Mouse (Mus musculus) bone marrow, adult 2 months (tissue): ENCODE measurements at regions not wholly inside any gene's neighbourhood (a gene's known extent, or its start where the extent isn't known, plus 50 kb on each side); places are given as distances from the start of the nearest gene placed in this dataset.

Experiments
- H3K27ac ChIP-seq: fragments of 200-500 bp; 2 replicates; pipeline ENCODE4 v1.5.1; 2012; ENCODE audit warnings: low read depth, mild to moderate bottlenecking, control low read depth, inconsistent platforms, low read length; ENCODE audit not compliant: control insufficient read depth, poor library complexity, insufficient read depth
- H3K4me1 ChIP-seq: fragments of 200-500 bp; 2 replicates; pipeline ENCODE4 v1.6.1; 2011; ENCODE audit warnings: low read length; ENCODE audit not compliant: control insufficient read depth, insufficient read depth
- H3K4me3 ChIP-seq: fragments of 200-500 bp; replicated peaks from 2 replicates; pipeline ENCODE3; 2011; ENCODE audit warnings: mild to moderate bottlenecking, low read depth, low read length, control low read depth; ENCODE audit not compliant: control insufficient read depth
- CTCF ChIP-seq: fragments of 200-500 bp; IDR thresholded peaks from 2 replicates; pipeline ENCODE4 v1.5.1; 2011; ENCODE audit warnings: low read length, control low read depth; ENCODE audit not compliant: control insufficient read depth, insufficient read depth
- POLR2A ChIP-seq: fragments of 200-500 bp; IDR thresholded peaks from 2 replicates; pipeline ENCODE4 v1.6.1; 2011; ENCODE audit warnings: low read depth, mild to moderate bottlenecking, control low read depth, low read length, borderline replicate concordance; ENCODE audit not compliant: control insufficient read depth
- whole genome bisulfite sequencing: fragments of 180-500 bp; shearing (Covaris S2); methylation state at CpG from one replicate; pipeline ENCODE4 v1.1.7; 2018; 5-methylcytosine and 5-hydroxymethylcytosine counted together

DNA sequence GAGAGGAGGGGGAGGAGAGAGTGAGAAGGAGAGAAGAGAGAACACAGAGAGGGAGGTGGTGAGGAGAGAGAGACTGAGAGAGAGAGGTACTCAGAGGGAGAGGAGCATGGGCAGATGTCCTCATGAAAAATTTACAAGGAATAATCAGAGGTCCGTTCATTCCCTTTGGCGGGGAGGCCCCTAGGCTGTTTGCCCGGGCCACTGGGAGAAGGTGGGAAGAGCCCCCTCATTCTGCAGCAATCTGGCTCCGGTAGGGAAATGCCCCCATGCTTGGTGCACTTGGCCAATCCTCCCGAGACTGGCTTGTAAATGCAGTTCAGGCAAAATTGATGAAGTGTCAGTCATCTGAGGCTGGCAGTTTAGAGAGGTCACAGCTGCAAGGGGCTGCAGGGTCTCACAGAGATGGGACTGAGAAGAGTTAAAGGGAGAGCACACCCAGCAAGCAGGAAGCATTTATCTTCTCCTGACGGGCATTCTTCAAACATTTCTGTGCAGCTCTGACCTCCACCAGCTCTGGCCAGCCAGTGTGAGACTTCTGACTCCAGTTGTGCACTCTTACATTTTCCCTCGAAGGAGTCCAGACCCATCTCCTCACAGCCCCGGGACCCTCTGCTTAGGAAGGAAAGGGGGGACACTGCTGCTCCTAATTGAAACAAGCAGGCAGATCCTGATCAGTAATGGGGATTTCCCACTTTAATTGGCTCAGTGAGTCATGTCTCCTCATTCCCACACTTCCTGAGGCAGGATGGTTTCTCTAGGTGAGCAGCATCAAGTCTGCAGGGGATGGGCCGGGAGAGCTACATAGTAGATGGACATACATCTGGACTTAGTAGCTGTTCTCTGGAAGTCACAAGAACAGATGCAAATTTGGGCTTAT is 65.5 kb downstream of the Cmpk2 start:
- Histone ChIP-seq H3K4me1 (no peaks in the 10 kb centered on the region), H3K4me3 (no peak overlapping the region), H3K27ac (no peak overlapping the region)
- TF ChIP-seq POLR2A (no peak), CTCF (no peak)
- 48% methylated on average over 9 of the region's 9 CpGs for WGBS

DNA sequence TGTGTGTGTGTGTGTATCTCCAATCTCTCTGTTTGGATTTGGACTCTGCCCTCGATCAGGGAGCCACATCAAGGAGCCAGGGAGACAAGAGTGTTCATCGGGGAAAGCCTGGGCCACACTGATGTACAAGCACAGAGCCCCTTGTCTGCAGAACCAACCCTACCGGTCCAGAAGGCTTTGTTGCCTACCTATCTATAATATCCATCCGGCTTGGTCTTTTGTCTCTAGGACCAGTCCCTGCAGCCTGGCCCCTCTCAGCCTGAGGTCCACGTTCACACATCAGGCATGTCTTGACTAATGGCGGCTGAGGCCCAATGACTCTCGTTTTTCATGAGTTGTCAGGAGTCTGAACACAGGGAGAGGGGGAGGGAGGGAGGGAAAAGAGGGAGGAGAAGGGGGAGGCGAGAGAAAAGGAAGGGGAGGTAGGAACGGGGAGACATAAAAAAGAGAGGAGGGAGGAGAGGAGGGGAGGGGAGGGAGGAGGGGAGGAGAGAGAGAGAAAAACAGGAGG is 64.7 kb downstream of the Cmpk2 start:
- 59% methylated on average over 9 of the region's 9 CpGs for WGBS
- TF ChIP-seq POLR2A (no peak), CTCF (no peak)
- no peak overlapping the region for H3K4me3 ChIP-seq
- H3K4me1 ChIP-seq: no peaks in the 10 kb centered on the region
- no peak overlapping the region for H3K27ac ChIP-seq

DNA sequence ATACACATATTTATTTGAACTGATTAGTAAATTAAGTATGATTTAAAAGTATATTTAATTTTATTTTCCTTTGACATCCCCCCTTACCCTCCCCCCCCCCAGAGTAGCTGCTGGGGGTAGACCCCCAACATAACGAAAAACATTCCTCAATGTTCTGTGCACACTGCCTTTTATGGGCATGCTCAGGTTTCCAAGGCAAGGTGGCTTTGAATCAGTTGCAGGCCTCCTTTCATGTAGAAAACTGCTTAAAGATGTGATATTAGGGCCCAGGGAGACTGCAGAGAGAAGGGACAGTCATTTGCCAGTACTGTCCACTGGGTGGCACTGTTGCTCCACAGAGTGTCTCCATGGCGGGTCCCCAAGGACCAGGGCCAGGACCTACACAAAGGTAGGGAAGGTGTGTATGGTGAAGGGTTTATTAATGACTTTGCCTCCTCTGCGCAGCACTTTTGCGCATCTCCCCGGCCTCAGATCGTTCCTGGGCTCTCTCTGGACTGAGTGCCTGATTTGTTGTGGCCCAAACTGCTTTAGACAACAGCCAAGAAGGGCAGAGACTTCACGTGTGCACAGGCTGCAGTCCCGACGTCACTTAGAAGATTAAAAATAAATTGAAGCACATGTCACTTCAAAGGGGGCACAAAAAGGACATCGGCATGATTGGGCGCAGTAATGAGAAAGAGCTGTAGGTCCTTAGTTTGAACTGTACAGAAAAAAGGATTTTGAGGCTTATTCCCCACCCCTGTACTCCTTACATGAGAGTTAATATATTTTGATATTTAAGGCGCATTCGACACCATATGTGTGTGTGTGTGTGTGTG is 64.0 kb downstream of the Cmpk2 start:
- TF ChIP-seq CTCF: peak; percentile 85
- no peak for TF ChIP-seq POLR2A
- Histone ChIP-seq H3K27ac (no peak overlapping the region), H3K4me3 (no peak overlapping the region), H3K4me1 (no peaks in the 10 kb centered on the region)
- WGBS: 66% methylated on average over 13 of the region's 13 CpGs

DNA sequence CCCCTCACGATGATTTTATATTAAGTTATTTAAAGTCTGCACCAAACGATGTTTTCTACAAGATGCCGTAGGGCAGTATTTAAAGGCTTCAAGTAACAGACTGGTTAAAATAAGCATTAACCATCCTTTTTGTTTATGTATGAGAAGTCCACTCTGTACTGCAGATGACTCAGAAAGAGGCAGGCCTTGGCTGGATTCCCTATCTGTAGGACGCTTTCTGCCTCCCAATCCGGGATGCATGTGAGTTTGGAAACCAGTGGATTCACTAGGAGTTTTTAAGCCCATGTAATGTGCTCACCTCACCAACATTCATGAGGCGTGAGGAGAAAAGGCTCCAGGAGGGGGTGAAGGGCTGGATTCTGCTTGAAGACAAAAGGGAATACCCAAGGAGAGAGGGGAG is 63.1 kb downstream of the Cmpk2 start:
- WGBS: 87% methylated on average over 6 of the region's 6 CpGs
- Histone ChIP-seq H3K4me3 (no peak overlapping the region), H3K27ac (no peak overlapping the region), H3K4me1 (no peaks in the 10 kb centered on the region)
- TF ChIP-seq POLR2A (no peak), CTCF (no peak)
